Mouse (Mus musculus): ENCODE data around the gene Arhgap29. TPM values are rescaled to one million over a fixed set of nuclear protein-coding genes. Genes with fewer than 3 reads are reported as not detected.

Arhgap29 gene
- polyA plus RNA-seq, 1 experiment from 2014 or later: 22.1 TPM

DNA sequence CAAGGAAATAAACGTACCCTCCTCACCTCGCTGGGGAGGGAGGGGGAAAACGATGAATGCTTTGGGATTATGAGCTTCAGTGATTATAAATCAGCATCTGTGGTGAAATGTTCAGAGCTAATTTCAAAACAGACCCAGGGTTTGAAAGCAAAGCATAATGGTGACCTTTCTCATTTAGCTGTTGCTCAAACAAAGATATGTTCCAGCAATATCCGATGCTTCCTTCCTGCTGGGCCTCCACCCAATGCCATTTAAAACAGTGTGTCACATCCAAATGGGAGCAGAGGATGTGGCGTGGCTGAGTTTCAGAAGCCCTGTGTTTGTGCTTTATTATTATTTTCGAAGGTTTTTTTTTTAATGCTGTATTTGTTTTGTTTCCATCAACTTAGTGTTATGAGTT is 37.1 kb upstream of the Arhgap29 start:
- Histone ChIP-seq H3K9me3 (ENCODE audit: control insufficient read depth, low read length) (no peaks in the 10 kb centered on the region), H3K4me2 (ENCODE audit: low read depth, low read length) (no peak overlapping the region), H3K4me3 (ENCODE audit: low read length) (no peak overlapping the region), H3K36me3 (ENCODE audit: control insufficient read depth, insufficient read depth, low read length) (no peaks in the 10 kb centered on the region), H3K27ac (ENCODE audit: low read length) (peak overlapping the region; percentile 72), H3K9ac (ENCODE audit: low read depth, low read length) (no peak overlapping the region), H3K27me3 (replicated peaks; ENCODE audit: control insufficient read depth, insufficient read depth, low read length) (no peaks in the 10 kb centered on the region), H3K4me1 (ENCODE audit: control insufficient read depth, insufficient read depth, low read length) (peaks cover 3% of the 10 kb centered on the region; the same call in 1 of the 2 replicates)
- ATAC-seq: no peak
- WGBS: 64% methylated on average over 6 of the region's 6 CpGs

DNA sequence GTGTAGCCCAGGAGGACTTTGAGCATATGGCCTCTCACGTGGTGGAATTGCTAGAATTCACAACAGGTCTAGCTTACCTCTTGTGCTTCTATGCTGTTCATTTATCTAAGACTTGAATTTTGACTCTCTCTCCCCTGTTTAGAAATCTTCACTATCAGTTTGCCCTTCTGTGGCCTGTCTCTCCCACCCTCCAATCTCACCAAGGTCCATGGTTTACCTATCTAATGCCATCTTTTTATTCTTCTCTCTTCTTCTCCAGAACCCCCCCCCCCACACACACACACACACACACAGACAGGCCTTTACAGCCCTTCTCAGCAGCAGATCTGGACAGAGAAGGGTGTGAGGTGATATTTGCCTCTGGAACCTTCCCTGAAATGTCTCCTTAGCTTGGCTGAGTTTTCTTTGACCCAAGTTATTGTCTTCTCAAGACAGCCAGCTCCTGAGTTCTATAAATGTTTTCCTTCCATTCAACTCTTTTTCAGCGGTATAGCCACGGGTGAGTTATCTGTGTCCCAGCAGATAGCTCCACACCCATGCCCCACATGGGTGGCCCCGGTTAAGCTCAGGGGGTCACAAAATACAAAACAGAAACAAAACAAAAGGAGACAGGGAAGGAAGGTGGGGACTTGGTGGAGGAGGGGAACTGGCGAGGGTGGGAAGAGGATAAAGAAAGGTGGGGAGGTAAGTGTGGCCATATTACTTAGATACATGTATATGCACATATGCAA is 35.4 kb upstream of the Arhgap29 start:
- ATAC-seq: no peak
- no peaks in the 10 kb centered on the region for H3K9me3 ChIP-seq (ENCODE audit: control insufficient read depth, low read length)

GRCm38 (mm10) chr3:121917658-121918057 is 34.7 kb upstream of the Arhgap29 start:
- Histone ChIP-seq H3K27ac (ENCODE audit: low read length) (no peak overlapping the region), H3K36me3 (ENCODE audit: control insufficient read depth, insufficient read depth, low read length) (no peaks in the 10 kb centered on the region), H3K9ac (ENCODE audit: low read depth, low read length) (no peak overlapping the region), H3K4me2 (ENCODE audit: low read depth, low read length) (no peak overlapping the region), H3K4me3 (ENCODE audit: low read length) (no peak overlapping the region), H3K4me1 (ENCODE audit: control insufficient read depth, insufficient read depth, low read length) (peaks cover 3% of the 10 kb centered on the region; the same call in 1 of the 2 replicates), H3K27me3 (replicated peaks; ENCODE audit: control insufficient read depth, insufficient read depth, low read length) (no peaks in the 10 kb centered on the region), H3K9me3 (ENCODE audit: control insufficient read depth, low read length) (no peaks in the 10 kb centered on the region)
- ATAC-seq: no peak
- 84% methylated on average over 7 of the region's 7 CpGs for WGBS

More for the DNA sequence above, 35.4 kb upstream of the Arhgap29 start:
- no peaks in the 10 kb centered on the region for H3K36me3 ChIP-seq (ENCODE audit: control insufficient read depth, insufficient read depth, low read length)
- no peak overlapping the region for H3K4me2 ChIP-seq (ENCODE audit: low read depth, low read length)
- no peaks in the 10 kb centered on the region for H3K27me3 ChIP-seq (replicated peaks; ENCODE audit: control insufficient read depth, insufficient read depth, low read length)
- H3K27ac ChIP-seq (ENCODE audit: low read length): no peak overlapping the region
- H3K4me1 ChIP-seq (ENCODE audit: control insufficient read depth, insufficient read depth, low read length): peaks cover 3% of the 10 kb centered on the region; the same call in 1 of the 2 replicates
- 81% methylated on average over 5 of the region's 5 CpGs for WGBS
- H3K4me3 ChIP-seq (ENCODE audit: low read length): no peak overlapping the region
- H3K9ac ChIP-seq (ENCODE audit: low read depth, low read length): no peak overlapping the region

DNA sequence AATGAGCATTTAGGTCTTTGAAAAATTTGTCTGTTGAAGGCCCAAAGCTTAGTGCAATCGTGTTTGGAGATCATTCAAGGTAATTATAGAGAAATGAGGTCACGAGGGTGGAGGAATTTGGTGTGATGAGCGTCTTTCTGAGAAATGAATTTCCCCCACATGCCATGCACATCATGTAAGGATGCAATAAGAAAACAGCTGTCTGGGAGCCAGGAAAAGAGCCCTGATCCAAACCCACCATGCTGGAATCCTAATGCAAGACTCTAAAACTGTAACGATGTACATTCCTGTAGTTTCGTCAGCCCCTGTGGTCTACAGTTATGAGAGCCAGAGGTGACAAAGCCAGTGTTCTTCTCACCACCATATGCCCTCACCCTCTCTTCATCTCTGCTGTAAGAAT is 32.4 kb upstream of the Arhgap29 start:
- Histone ChIP-seq H3K27me3 (replicated peaks; ENCODE audit: control insufficient read depth, insufficient read depth, low read length) (no peaks in the 10 kb centered on the region), H3K4me3 (ENCODE audit: low read length) (no peak overlapping the region), H3K4me1 (ENCODE audit: control insufficient read depth, insufficient read depth, low read length) (peaks cover 5% of the 10 kb centered on the region; the same call in 1 of the 2 replicates), H3K9me3 (ENCODE audit: control insufficient read depth, low read length) (no peaks in the 10 kb centered on the region), H3K4me2 (ENCODE audit: low read depth, low read length) (no peak overlapping the region), H3K9ac (ENCODE audit: low read depth, low read length) (no peak overlapping the region), H3K27ac (ENCODE audit: low read length) (no peak overlapping the region), H3K36me3 (ENCODE audit: control insufficient read depth, insufficient read depth, low read length) (no peaks in the 10 kb centered on the region)
- ATAC-seq: no peak
- 76% methylated on average over 5 of the region's 5 CpGs for WGBS

DNA sequence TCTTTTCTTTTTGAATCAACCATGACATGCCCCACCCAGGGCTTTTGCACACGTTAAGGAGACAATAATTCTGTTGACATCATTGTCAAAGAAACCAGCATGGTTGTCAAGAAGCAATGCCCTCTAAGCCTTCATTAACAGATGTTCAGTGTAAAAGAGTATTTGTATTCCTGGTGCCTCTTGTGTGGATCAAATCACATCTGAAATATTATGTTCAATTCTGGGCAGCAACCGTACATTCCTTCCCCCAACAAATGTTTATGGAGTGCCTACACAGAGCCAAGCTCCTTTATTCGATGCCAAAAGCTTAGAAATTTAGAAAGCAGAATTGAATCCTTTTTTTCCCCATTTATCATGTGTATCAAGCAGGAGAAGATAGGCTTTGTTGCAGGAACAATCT is 31.6 kb upstream of the Arhgap29 start:
- H3K36me3 ChIP-seq (ENCODE audit: control insufficient read depth, insufficient read depth, low read length): no peaks in the 10 kb centered on the region
- H3K4me1 ChIP-seq (ENCODE audit: control insufficient read depth, insufficient read depth, low read length): peaks cover 3% of the 10 kb centered on the region; the same call in 1 of the 2 replicates
- no peaks in the 10 kb centered on the region for H3K27me3 ChIP-seq (replicated peaks; ENCODE audit: control insufficient read depth, insufficient read depth, low read length)
- no peak overlapping the region for H3K4me2 ChIP-seq (ENCODE audit: low read depth, low read length)
- H3K27ac ChIP-seq (ENCODE audit: low read length): no peak overlapping the region
- 71% methylated on average over 3 of the region's 3 CpGs for WGBS
- no peak for ATAC-seq
- no peak overlapping the region for H3K9ac ChIP-seq (ENCODE audit: low read depth, low read length)
- no peaks in the 10 kb centered on the region for H3K9me3 ChIP-seq (ENCODE audit: control insufficient read depth, low read length)
- no peak overlapping the region for H3K4me3 ChIP-seq (ENCODE audit: low read length)

DNA sequence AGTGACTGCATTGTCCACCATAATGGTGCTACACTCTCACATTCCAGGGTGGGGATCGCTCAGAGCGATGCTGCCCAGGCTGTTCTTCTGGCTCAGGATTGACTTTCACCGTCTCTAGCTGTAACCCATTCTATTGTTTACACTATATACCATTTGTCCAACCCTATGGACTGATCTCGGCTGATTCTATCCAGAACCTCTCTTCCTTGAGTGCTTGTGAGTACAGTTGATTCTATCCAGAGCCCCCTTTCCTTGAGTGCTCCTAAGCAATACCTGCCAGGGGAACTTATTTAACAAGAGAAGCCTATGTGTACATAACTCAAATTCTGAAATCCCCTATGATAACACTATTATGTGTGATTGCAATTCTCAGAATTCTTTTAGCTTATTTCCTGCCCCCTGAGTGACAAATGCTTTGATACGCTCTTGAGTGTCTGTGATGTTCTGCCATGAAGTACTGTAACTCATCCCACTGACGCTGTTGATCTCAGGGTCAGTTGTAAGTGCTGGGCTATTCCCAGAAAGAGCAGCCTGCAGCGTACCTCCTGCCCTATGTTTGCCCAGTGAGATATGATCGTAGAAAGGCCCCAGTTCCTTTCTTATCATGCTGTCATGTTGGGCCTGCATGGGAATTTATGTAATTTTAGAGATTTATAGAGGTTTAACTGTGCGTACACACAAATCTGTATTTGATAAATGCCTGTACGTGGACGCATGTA is 27.4 kb upstream of the Arhgap29 start:
- 38% methylated on average over 11 of the region's 11 CpGs for WGBS
- peak; percentile 60; the same call in 1 of the 2 replicates for ATAC-seq

GRCm38 (mm10) chr3:121927601-121928000 is 24.7 kb upstream of the Arhgap29 start:
- no peaks in the 10 kb centered on the region for H3K9me3 ChIP-seq (ENCODE audit: control insufficient read depth, low read length)
- WGBS: 90% methylated on average over 3 of the region's 3 CpGs
- H3K27me3 ChIP-seq (replicated peaks; ENCODE audit: control insufficient read depth, insufficient read depth, low read length): no peaks in the 10 kb centered on the region
- no peak overlapping the region for H3K4me2 ChIP-seq (ENCODE audit: low read depth, low read length)
- peaks cover 3% of the 10 kb centered on the region; the same call in 1 of the 2 replicates for H3K4me1 ChIP-seq (ENCODE audit: control insufficient read depth, insufficient read depth, low read length)
- no peaks in the 10 kb centered on the region for H3K36me3 ChIP-seq (ENCODE audit: control insufficient read depth, insufficient read depth, low read length)
- ATAC-seq: no peak
- H3K4me3 ChIP-seq (ENCODE audit: low read length): no peak overlapping the region
- H3K9ac ChIP-seq (ENCODE audit: low read depth, low read length): no peak overlapping the region
- no peak overlapping the region for H3K27ac ChIP-seq (ENCODE audit: low read length)

More for the DNA sequence above, 27.4 kb upstream of the Arhgap29 start:
- no peak overlapping the region for H3K4me2 ChIP-seq (ENCODE audit: low read depth, low read length)
- H3K4me3 ChIP-seq (ENCODE audit: low read length): no peak overlapping the region
- H3K9me3 ChIP-seq (ENCODE audit: control insufficient read depth, low read length): no peaks in the 10 kb centered on the region
- H3K36me3 ChIP-seq (ENCODE audit: control insufficient read depth, insufficient read depth, low read length): no peaks in the 10 kb centered on the region
- peaks cover 3% of the 10 kb centered on the region; the same call in 1 of the 2 replicates for H3K4me1 ChIP-seq (ENCODE audit: control insufficient read depth, insufficient read depth, low read length)
- H3K27ac ChIP-seq (ENCODE audit: low read length): no peak overlapping the region
- no peak overlapping the region for H3K9ac ChIP-seq (ENCODE audit: low read depth, low read length)
- H3K27me3 ChIP-seq (replicated peaks; ENCODE audit: control insufficient read depth, insufficient read depth, low read length): no peaks in the 10 kb centered on the region

GRCm38 (mm10) chr3:121932815-121933214 is 19.5 kb upstream of the Arhgap29 start:
- H3K27me3 ChIP-seq (replicated peaks; ENCODE audit: control insufficient read depth, insufficient read depth, low read length): no peaks in the 10 kb centered on the region
- no peak overlapping the region for H3K4me3 ChIP-seq (ENCODE audit: low read length)
- H3K4me1 ChIP-seq (ENCODE audit: control insufficient read depth, insufficient read depth, low read length): no peaks in the 10 kb centered on the region
- no peak overlapping the region for H3K27ac ChIP-seq (ENCODE audit: low read length)
- H3K9me3 ChIP-seq (ENCODE audit: control insufficient read depth, low read length): no peaks in the 10 kb centered on the region
- H3K4me2 ChIP-seq (ENCODE audit: low read depth, low read length): no peak overlapping the region
- H3K36me3 ChIP-seq (ENCODE audit: control insufficient read depth, insufficient read depth, low read length): no peaks in the 10 kb centered on the region
- 81% methylated on average over 4 of the region's 4 CpGs for WGBS
- no peak overlapping the region for H3K9ac ChIP-seq (ENCODE audit: low read depth, low read length)
- no peak for ATAC-seq

DNA sequence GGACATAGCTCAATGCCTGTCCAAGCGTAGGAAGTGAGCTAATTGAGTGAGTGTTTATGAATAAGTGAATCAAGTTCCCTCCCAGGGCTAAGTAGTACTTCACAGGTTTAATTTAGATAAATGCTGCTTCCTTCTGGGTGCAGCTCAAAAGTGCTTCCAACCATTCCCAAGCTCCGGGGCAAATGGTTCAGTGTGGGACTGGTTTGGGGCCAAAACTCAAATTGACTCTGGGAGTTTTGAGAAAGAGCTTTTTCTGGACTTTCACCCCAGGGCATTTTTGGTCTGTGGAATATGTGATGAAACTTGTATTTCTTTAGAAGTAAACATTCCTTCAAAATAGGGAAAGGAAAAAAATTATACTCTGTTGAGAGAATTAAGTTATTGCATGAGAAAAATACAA is 16.1 kb upstream of the Arhgap29 start:
- H3K27ac ChIP-seq (ENCODE audit: low read length): no peak overlapping the region
- no peaks in the 10 kb centered on the region for H3K9me3 ChIP-seq (ENCODE audit: control insufficient read depth, low read length)
- H3K27me3 ChIP-seq (replicated peaks; ENCODE audit: control insufficient read depth, insufficient read depth, low read length): no peaks in the 10 kb centered on the region
- no peak overlapping the region for H3K4me2 ChIP-seq (ENCODE audit: low read depth, low read length)
- ATAC-seq: no peak
- H3K9ac ChIP-seq (ENCODE audit: low read depth, low read length): no peak overlapping the region
- H3K36me3 ChIP-seq (ENCODE audit: control insufficient read depth, insufficient read depth, low read length): no peaks in the 10 kb centered on the region
- WGBS: 66% methylated on average over 2 of the region's 2 CpGs
- H3K4me1 ChIP-seq (ENCODE audit: control insufficient read depth, insufficient read depth, low read length): no peaks in the 10 kb centered on the region
- H3K4me3 ChIP-seq (ENCODE audit: low read length): no peak overlapping the region

All from intestine, embryonic 16.5 days (tissue).